Mouse (Mus musculus) brain, adult 10 weeks (tissue): ENCODE measurements around the gene Clic1. TPM values are rescaled to one million over a fixed set of nuclear protein-coding genes. Genes with fewer than 3 reads are reported as not detected.

Experiments used
- polyA plus RNA-seq: library from polyadenylated mRNA; stranded (reverse); fragments of 350-450 nt; fragmentation: Illumina TruSeq; extraction: RNeasy Lipid Tissue Mini Kit (QIAGEN cat#74804); gene quantifications from one replicate; pipeline ENCODE4 v1.2.3, GENCODE M21; 2015; ENCODE audit warnings: low read depth, low replicate concordance

The Clic1 gene
- polyA plus RNA-seq, 1 experiment from 2014 or later, result 22.1 TPM

Other genes with a start within 250 kb of the Clic1 start
- not detected for gene Cyp21a1, start 245.4 kb upstream of the Clic1 start, polyA plus RNA-seq
- gene Stk19, start 213.0 kb upstream of the Clic1 start, polyA plus RNA-seq, result 67.9 TPM
- 37.4 TPM for gene Dxo, start 212.9 kb upstream of the Clic1 start, polyA plus RNA-seq
- 47.0 TPM for gene Skiv2l, start 199.8 kb upstream of the Clic1 start, polyA plus RNA-seq
- 35.3 TPM for gene Nelfe, start 199.6 kb upstream of the Clic1 start, polyA plus RNA-seq
- 0.31 TPM for gene Cfb, start 187.4 kb upstream of the Clic1 start, polyA plus RNA-seq
- 5.7 TPM for gene Zbtb12, start 170.5 kb upstream of the Clic1 start, polyA plus RNA-seq
- gene Gm20547, start 167.9 kb upstream of the Clic1 start, polyA plus RNA-seq, result not detected
- 1.5 TPM for gene C2, start 151.7 kb upstream of the Clic1 start, polyA plus RNA-seq
- gene Ehmt2, start 151.5 kb upstream of the Clic1 start, polyA plus RNA-seq, result 122 TPM
- 0.19 TPM for gene Slc44a4, start 135.5 kb upstream of the Clic1 start, polyA plus RNA-seq
- gene Neu1, start 118.7 kb upstream of the Clic1 start, polyA plus RNA-seq, result 51.2 TPM
- 8.3 TPM for gene Hspa1b, start 90.7 kb upstream of the Clic1 start, polyA plus RNA-seq
- not detected for gene Gm20481, start 80.1 kb upstream of the Clic1 start, polyA plus RNA-seq
- 8.4 TPM for gene Hspa1a, start 77.8 kb upstream of the Clic1 start, polyA plus RNA-seq
- gene Hspa1l, start 77.3 kb upstream of the Clic1 start, polyA plus RNA-seq, result 0.36 TPM
- gene Lsm2, start 68.1 kb upstream of the Clic1 start, polyA plus RNA-seq, result 26.4 TPM
- gene Vars, start 49.0 kb upstream of the Clic1 start, polyA plus RNA-seq, result 22.8 TPM
- gene Vwa7, start 33.4 kb upstream of the Clic1 start, polyA plus RNA-seq, result 0.71 TPM
- not detected for gene Sapcd1, start 21.9 kb upstream of the Clic1 start, polyA plus RNA-seq
- 0.67 TPM for gene Msh5, start 3.2 kb upstream of the Clic1 start, polyA plus RNA-seq
- 19.3 TPM for gene Ddah2, start 9.1 kb downstream of the Clic1 start, polyA plus RNA-seq
- gene Ly6g6c, start 15.4 kb downstream of the Clic1 start, polyA plus RNA-seq, result not detected
- not detected for gene Mpig6b, start 16.2 kb downstream of the Clic1 start, polyA plus RNA-seq
- gene Ly6g6e, start 26.9 kb downstream of the Clic1 start, polyA plus RNA-seq, result 5.5 TPM
- gene Ly6g6d, start 28.1 kb downstream of the Clic1 start, polyA plus RNA-seq, result 1.8 TPM
- gene Ly6g6f, start 35.6 kb downstream of the Clic1 start, polyA plus RNA-seq, result 0.70 TPM
- gene Abhd16a, start 39.3 kb downstream of the Clic1 start, polyA plus RNA-seq, result 106 TPM
- gene Ly6g5c, start 58.3 kb downstream of the Clic1 start, polyA plus RNA-seq, result not detected
- not detected for gene Ly6g5b, start 65.5 kb downstream of the Clic1 start, polyA plus RNA-seq
- gene Gpank1, start 71.5 kb downstream of the Clic1 start, polyA plus RNA-seq, result 24.9 TPM
- 221 TPM for gene Csnk2b, start 72.1 kb downstream of the Clic1 start, polyA plus RNA-seq
- gene D17H6S53E, start 76.4 kb downstream of the Clic1 start, polyA plus RNA-seq, result 18.0 TPM
- gene Apom, start 82.1 kb downstream of the Clic1 start, polyA plus RNA-seq, result not detected
- gene Bag6, start 85.2 kb downstream of the Clic1 start, polyA plus RNA-seq, result 159 TPM
- 185 TPM for gene Prrc2a, start 114.9 kb downstream of the Clic1 start, polyA plus RNA-seq
- gene Aif1, start 126.1 kb downstream of the Clic1 start, polyA plus RNA-seq, result 19.0 TPM
- 9.3 TPM for gene Lst1, start 138.5 kb downstream of the Clic1 start, polyA plus RNA-seq
- gene Ltb, start 144.5 kb downstream of the Clic1 start, polyA plus RNA-seq, result 0.55 TPM
- gene Tnf, start 152.0 kb downstream of the Clic1 start, polyA plus RNA-seq, result not detected
- not detected for gene Lta, start 155.4 kb downstream of the Clic1 start, polyA plus RNA-seq
- not detected for gene Gm16181, start 170.9 kb downstream of the Clic1 start, polyA plus RNA-seq
- 711 TPM for gene Atp6v1g2, start 183.7 kb downstream of the Clic1 start, polyA plus RNA-seq
- 11.4 TPM for gene Nfkbil1, start 185.8 kb downstream of the Clic1 start, polyA plus RNA-seq
- gene Ddx39b, start 191.8 kb downstream of the Clic1 start, polyA plus RNA-seq, result 206 TPM
- 50.0 TPM for gene H2-D1, start 212.8 kb downstream of the Clic1 start, polyA plus RNA-seq